Comparison of ENCODE assay signal across 12 mouse cellular contexts in the genomic region with DNA sequence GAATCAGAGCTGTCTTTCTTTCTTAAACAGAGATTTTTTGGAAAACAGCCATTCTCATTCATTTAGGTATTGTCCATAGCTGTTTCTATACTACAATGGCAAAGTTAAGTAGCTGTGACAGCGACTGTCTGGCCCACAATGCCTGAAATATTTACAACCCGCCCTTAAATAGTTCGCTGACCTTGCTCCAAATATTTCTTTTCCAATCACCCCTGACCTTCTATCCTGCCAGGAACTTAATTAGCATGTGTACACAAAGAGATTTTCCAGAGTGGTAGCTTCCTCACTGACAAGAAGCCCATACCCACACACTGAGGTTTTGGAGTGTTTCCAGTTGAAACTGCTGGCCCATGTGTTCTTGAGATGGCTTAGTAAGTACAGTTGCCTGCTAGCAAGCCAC.
DNase-seq lines count a peak whose midpoint lies in the region; ATAC-seq and TF ChIP-seq lines count a peak whose summit lies in the region.
"Had no signal": no experiment of that assay in that cellular context is flagged by ENCODE, and none has a peak within 500 bp of the region (broad histone marks: within the 10 kb centered on the region; RNA-seq: fewer than 3 reads in every experiment).

No protein-coding gene starts in this region.

- no peaks in the 10 kb centered on the region for H3K27me3 ChIP-seq in liver, adult 2 months (ENCODE audit: control insufficient read depth, insufficient read depth, low read length)
- no peaks in the 10 kb centered on the region for H3K27me3 ChIP-seq in liver, postnatal 0 days (ENCODE audit: insufficient read depth, low read length)
- no peaks in the 10 kb centered on the region for H3K27me3 ChIP-seq in forebrain, embryonic 10.5 days (ENCODE audit: poor library complexity, severe bottlenecking)
- no peaks in the 10 kb centered on the region for H3K27me3 ChIP-seq in hindbrain, postnatal 0 days (ENCODE audit: insufficient read depth, low read length)
- H3K27me3 ChIP-seq in neural tube, embryonic 15.5 days (replicated peaks), result no peaks in the 10 kb centered on the region
- H3K27me3 ChIP-seq in kidney, embryonic 16.5 days (ENCODE audit: insufficient read depth, low read length), result no peaks in the 10 kb centered on the region
- H3K27me3 ChIP-seq: intestine, embryonic 15.5 days had no signal

- DNase-seq in liver, adult 2 months (ENCODE audit: extremely low read depth, low read depth, low spot score), result peak; percentile 31
- no peak for DNase-seq in liver, postnatal 0 days
- DNase-seq in forebrain, embryonic 10.5 days (ENCODE audit: extremely low spot score, low spot score), result no peak
- peak; percentile 75 for DNase-seq in hindbrain, postnatal 0 days (ENCODE audit: low spot score)
- no peak for DNase-seq in spleen, adult 18-20 months
- no peak for DNase-seq in heart, postnatal 25 days (ENCODE audit: low spot score)

- intact Hi-C loops in heart, postnatal 25 days (cut with DNase I), result no loop called here

- no peaks in the 10 kb centered on the region for H3K4me1 ChIP-seq in liver, adult 2 months (ENCODE audit: control insufficient read depth, insufficient read depth, low read length)
- no peaks in the 10 kb centered on the region for H3K4me1 ChIP-seq in liver, postnatal 0 days (ENCODE audit: insufficient read depth)
- peaks cover 30% of the 10 kb centered on the region for H3K4me1 ChIP-seq in forebrain, embryonic 10.5 days
- peaks cover 6% of the 10 kb centered on the region; the same call in 1 of the 2 replicates for H3K4me1 ChIP-seq in hindbrain, postnatal 0 days (ENCODE audit: insufficient read depth, low read length)
- H3K4me1 ChIP-seq in neural tube, embryonic 15.5 days, result 0 out of 2 replicates have a peak, but pooled peaks cover 6% of the 10 kb centered on the region
- no peaks in the 10 kb centered on the region for H3K4me1 ChIP-seq in kidney, embryonic 16.5 days (ENCODE audit: insufficient read depth, low read length)
- H3K4me1 ChIP-seq: intestine, embryonic 15.5 days had no signal

- no peak overlapping the region for H3K4me2 ChIP-seq in liver, postnatal 0 days (ENCODE audit: low read depth, low read length)
- H3K4me2 ChIP-seq in hindbrain, postnatal 0 days (ENCODE audit: low read depth, low read length), result no peak overlapping the region
- H3K4me2 ChIP-seq in neural tube, embryonic 15.5 days, result no peak overlapping the region
- H3K4me2 ChIP-seq in kidney, embryonic 16.5 days (replicated peaks; ENCODE audit: low read depth, low read length), result no peak overlapping the region
- H3K4me2 ChIP-seq: intestine, embryonic 15.5 days had no signal

- H3K9ac ChIP-seq in liver, adult 2 months (ENCODE audit: low read depth, low read length), result no peak overlapping the region
- H3K9ac ChIP-seq in liver, postnatal 0 days (replicated peaks), result no peak overlapping the region
- no peak overlapping the region for H3K9ac ChIP-seq in hindbrain, postnatal 0 days (replicated peaks; ENCODE audit: low read length)
- no peak overlapping the region for H3K9ac ChIP-seq in neural tube, embryonic 15.5 days (replicated peaks)
- H3K9ac ChIP-seq in kidney, embryonic 16.5 days (replicated peaks; ENCODE audit: low read length), result no peak overlapping the region
- H3K9ac ChIP-seq: intestine, embryonic 15.5 days had no signal

- H3K4me3 ChIP-seq in liver, adult 2 months (ENCODE audit: insufficient read depth, low read depth, low read length), result no peak overlapping the region
- no peak overlapping the region for H3K4me3 ChIP-seq in liver, postnatal 0 days (ENCODE audit: low read depth, low read length)
- no peak overlapping the region for H3K4me3 ChIP-seq in forebrain, embryonic 10.5 days
- H3K4me3 ChIP-seq in hindbrain, postnatal 0 days (ENCODE audit: low read length), result no peak overlapping the region
- H3K4me3 ChIP-seq in neural tube, embryonic 15.5 days (replicated peaks), result no peak overlapping the region
- H3K4me3 ChIP-seq in kidney, embryonic 16.5 days (ENCODE audit: low read length), result no peak overlapping the region
- H3K4me3 ChIP-seq: erythroblast, embryonic 14.5 days; intestine, embryonic 15.5 days had no signal

- whole genome bisulfite sequencing in liver, adult 2 months, result 30% methylated on average over 3 of the region's 3 CpGs
- 53% methylated on average over 3 of the region's 3 CpGs for WGBS in liver, postnatal 0 days (ENCODE audit: insufficient replicate concordance)
- 43% methylated on average over 3 of the region's 3 CpGs for WGBS in forebrain, embryonic 10.5 days
- 16% methylated on average over 3 of the region's 3 CpGs for WGBS in hindbrain, postnatal 0 days
- WGBS in neural tube, embryonic 15.5 days, result 11% methylated on average over 3 of the region's 3 CpGs
- WGBS in kidney, embryonic 16.5 days, result 41% methylated on average over 3 of the region's 3 CpGs

- H3K36me3 ChIP-seq in liver, adult 2 months (ENCODE audit: control insufficient read depth, insufficient read depth, low read length), result no peaks in the 10 kb centered on the region
- H3K36me3 ChIP-seq in liver, postnatal 0 days (replicated peaks; ENCODE audit: insufficient read depth, low read length), result no peaks in the 10 kb centered on the region
- no peaks in the 10 kb centered on the region for H3K36me3 ChIP-seq in forebrain, embryonic 10.5 days (replicated peaks)
- H3K36me3 ChIP-seq in hindbrain, postnatal 0 days (ENCODE audit: insufficient read depth, low read length), result no peaks in the 10 kb centered on the region
- H3K36me3 ChIP-seq in neural tube, embryonic 15.5 days, result no peaks in the 10 kb centered on the region
- H3K36me3 ChIP-seq in kidney, embryonic 16.5 days (ENCODE audit: insufficient read depth, low read length), result no peaks in the 10 kb centered on the region
- H3K36me3 ChIP-seq: intestine, embryonic 15.5 days had no signal

- TF ChIP-seq POLR2A in liver, adult 2 months (IDR thresholded peaks at IDR 0.05; ENCODE audit: extremely low read depth, insufficient read depth, low read length), result no peak

- no peak for TF ChIP-seq EP300 in liver, postnatal 0 days (IDR thresholded peaks at IDR 0.05; ENCODE audit: low read depth)

- H3K79me2 ChIP-seq in liver, adult 2 months (ENCODE audit: control insufficient read depth, insufficient read depth, low read length), result no peaks in the 10 kb centered on the region

- no peak for ATAC-seq in liver, postnatal 0 days
- peak; percentile 79; the same call in 1 of the 2 replicates for ATAC-seq in hindbrain, postnatal 0 days
- ATAC-seq in neural tube, embryonic 15.5 days (ENCODE audit: low FRiP score), result peak; percentile 90
- no peak for ATAC-seq in kidney, embryonic 16.5 days (ENCODE audit: low FRiP score, low TSS enrichment)
- ATAC-seq: CD4-positive, CD25-positive, alpha-beta regulatory T cell, adult 4 months; intestine, embryonic 15.5 days; lung, postnatal 0 days had no signal

- H3K9me3 ChIP-seq in liver, postnatal 0 days (ENCODE audit: low read length), result no peaks in the 10 kb centered on the region
- H3K9me3 ChIP-seq in forebrain, embryonic 10.5 days, result no peaks in the 10 kb centered on the region
- H3K9me3 ChIP-seq in hindbrain, postnatal 0 days (ENCODE audit: low read length), result no peaks in the 10 kb centered on the region
- H3K9me3 ChIP-seq in neural tube, embryonic 15.5 days (replicated peaks), result no peaks in the 10 kb centered on the region
- H3K9me3 ChIP-seq in kidney, embryonic 16.5 days (ENCODE audit: low read length), result no peaks in the 10 kb centered on the region
- H3K9me3 ChIP-seq: intestine, embryonic 15.5 days had no signal

- no peak overlapping the region for H3K27ac ChIP-seq in liver, adult 2 months (replicated peaks; ENCODE audit: insufficient read depth, low read depth, low read length)
- no peak overlapping the region for H3K27ac ChIP-seq in liver, postnatal 0 days (ENCODE audit: low read depth)
- peak overlapping the region; percentile 71 for H3K27ac ChIP-seq in forebrain, embryonic 10.5 days
- no peak overlapping the region for H3K27ac ChIP-seq in hindbrain, postnatal 0 days
- no peak overlapping the region for H3K27ac ChIP-seq in neural tube, embryonic 15.5 days (replicated peaks)
- no peak overlapping the region for H3K27ac ChIP-seq in kidney, embryonic 16.5 days (ENCODE audit: low read length)
- H3K27ac ChIP-seq: intestine, embryonic 15.5 days had no signal

- no peak for TF ChIP-seq CTCF in liver, adult 2 months (IDR thresholded peaks at IDR 0.05; ENCODE audit: low read depth, low read length)
- no peak for TF ChIP-seq CTCF in liver, postnatal 0 days (IDR thresholded peaks at IDR 0.05; ENCODE audit: low read depth)
- TF ChIP-seq CTCF in hindbrain, postnatal 0 days (IDR thresholded peaks at IDR 0.05; ENCODE audit: low read depth), result no peak

Comparison
In these comparisons a context has a peak if more than half of its experiments do, and no peak if none do; other contexts are left out.
1. DNase-seq: peak in liver, adult 2 months (single experiment) and hindbrain, postnatal 0 days (single experiment); none in liver, postnatal 0 days (single experiment), forebrain, embryonic 10.5 days (single experiment), spleen, adult 18-20 months (0 of 2) and heart, postnatal 25 days (single experiment).
2. ATAC-seq: peak in hindbrain, postnatal 0 days (single experiment) and neural tube, embryonic 15.5 days (single experiment); none in liver, postnatal 0 days (single experiment) and kidney, embryonic 16.5 days (single experiment).